Mouse (Mus musculus) ES-Bruce4 (cell line): ENCODE results near the gene Oxct1.

Experiments
- CTCF ChIP-seq: IDR thresholded peaks from one replicate; pipeline ENCODE4 v1.8.1; 2011; ENCODE audit warnings: low read depth, low read length
- EP300 ChIP-seq: IDR thresholded peaks from 2 replicates; pipeline ENCODE4 v1.6.1; 2011; ENCODE audit warnings: low read depth, low read length; ENCODE audit not compliant: insufficient read depth
- POLR2A ChIP-seq: IDR thresholded peaks from one replicate; pipeline ENCODE4 v1.8.1; 2011; ENCODE audit warnings: low read length; ENCODE audit not compliant: insufficient read depth

DNA sequence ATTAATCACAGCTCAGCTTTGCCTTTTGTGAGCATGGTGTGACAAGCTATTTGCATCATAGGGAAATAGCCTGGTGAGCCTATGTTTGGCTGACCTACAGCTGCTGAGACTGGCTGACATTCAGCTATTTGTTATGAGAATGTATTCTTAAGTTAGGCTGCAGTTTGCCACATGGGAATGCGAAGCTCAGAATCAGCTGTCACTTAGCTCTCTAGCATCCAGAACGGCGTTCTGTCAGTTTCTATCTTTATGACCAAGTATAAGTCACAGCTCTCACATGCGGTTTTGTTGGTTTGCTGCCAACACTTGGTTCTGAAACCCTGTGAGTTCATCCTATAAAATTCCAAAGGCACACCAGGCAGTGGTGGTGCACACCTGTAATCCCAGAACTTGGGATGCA, 5.5 kb upstream of the Oxct1 start:
- TF ChIP-seq POLR2A (no peak), CTCF (no peak), EP300 (no peak)
